Mouse (Mus musculus) G1E (cell line): ENCODE results near the gene Mfsd13b.

Experiments used
- CTCF ChIP-seq: IDR thresholded peaks from 2 replicates; pipeline ENCODE4 v1.5.1; 2012; ENCODE audit warnings: low read depth, low read length, inconsistent platforms, mixed read lengths
- GATA1 ChIP-seq: IDR thresholded peaks from 2 replicates; pipeline ENCODE4 v1.6.1; 2012; ENCODE audit warnings: borderline replicate concordance, low read length, inconsistent platforms, mixed read lengths
- POLR2AphosphoS5 ChIP-seq: IDR thresholded peaks from 2 replicates; pipeline ENCODE4 v1.6.1; 2012; ENCODE audit warnings: low read depth, low read length, inconsistent platforms; ENCODE audit not compliant: insufficient replicate concordance
- TAL1 ChIP-seq: conservative IDR thresholded peaks from 2 replicates; pipeline ENCODE4 v1.6.1; 2012; ENCODE audit warnings: low read depth, low read length, inconsistent platforms, mixed read lengths

GRCm38 (mm10) chr7:121014486-121014885 is 32.2 kb downstream of the Mfsd13b start:
- TF ChIP-seq CTCF (no peak), GATA1 (no peak), TAL1 (no peak), POLR2AphosphoS5 (no peak)
